Mouse (Mus musculus) small intestine, adult 2 months (tissue): ENCODE data around the gene Slc16a9.

Source experiments
- CTCF ChIP-seq: fragments of 200-500 bp; IDR thresholded peaks from 2 replicates; pipeline ENCODE4 v1.5.1; 2012; ENCODE audit warnings: low read depth, mild to moderate bottlenecking, control low read depth, inconsistent platforms, low read length, moderate library complexity, mixed read lengths; ENCODE audit not compliant: insufficient replicate concordance, insufficient read length; ENCODE audit errors: extremely low read depth
- POLR2A ChIP-seq: fragments of 200-500 bp; IDR thresholded peaks from 2 replicates; pipeline ENCODE4 v1.6.1; 2012; ENCODE audit warnings: low read depth, mild to moderate bottlenecking, control low read depth, inconsistent platforms, low read length, moderate library complexity

GRCm38 (mm10) chr10:70262051-70262450, 17.2 kb downstream of the Slc16a9 start:
- TF ChIP-seq CTCF, result no peak
- no peak for TF ChIP-seq POLR2A
